Comparison of ENCODE assay signal across 25 mouse cellular contexts in genomic region chr2:119727762-119728416, GRCm38 (mm10). TPM values are rescaled to one million over a fixed set of nuclear protein-coding genes. Genes with fewer than 3 reads are reported as not detected.
A peak's percentile ranks its signal among the peaks of the same experiment; 100 is the strongest.
DNase-seq lines count a peak whose midpoint lies in the region; ATAC-seq and TF ChIP-seq lines count a peak whose summit lies in the region.
"Had no signal": no experiment of that assay in that cellular context is flagged by ENCODE, and none has a peak within 500 bp of the region (broad histone marks: within the 10 kb centered on the region; RNA-seq: fewer than 3 reads in every experiment).

No protein-coding gene starts in this region.

- H3K9me3 ChIP-seq in liver, embryonic 11.5 days (ENCODE audit: control insufficient read depth, low read length), result no peaks in the 10 kb centered on the region
- H3K9me3 ChIP-seq in liver, embryonic 14.5 days (ENCODE audit: control insufficient read depth, low read length), result no peaks in the 10 kb centered on the region
- no peaks in the 10 kb centered on the region for H3K9me3 ChIP-seq in liver, postnatal 0 days (ENCODE audit: low read length)
- no peaks in the 10 kb centered on the region for H3K9me3 ChIP-seq in intestine, postnatal 0 days (ENCODE audit: control insufficient read depth)
- no peaks in the 10 kb centered on the region for H3K9me3 ChIP-seq in hindbrain, embryonic 16.5 days (ENCODE audit: control insufficient read depth, low read length)
- no peaks in the 10 kb centered on the region for H3K9me3 ChIP-seq in hindbrain, embryonic 13.5 days
- H3K9me3 ChIP-seq: forebrain, embryonic 10.5 days; forebrain, embryonic 13.5 days; heart, embryonic 13.5 days; hindbrain, embryonic 15.5 days had no signal

- H3K27me3 ChIP-seq in liver, embryonic 11.5 days (replicated peaks; ENCODE audit: control insufficient read depth, insufficient read depth, low read length), result no peaks in the 10 kb centered on the region
- no peaks in the 10 kb centered on the region for H3K27me3 ChIP-seq in liver, embryonic 14.5 days (ENCODE audit: control insufficient read depth, insufficient read depth, low read length)
- no peaks in the 10 kb centered on the region for H3K27me3 ChIP-seq in liver, postnatal 0 days (ENCODE audit: insufficient read depth, low read length)
- H3K27me3 ChIP-seq in intestine, postnatal 0 days (replicated peaks; ENCODE audit: control insufficient read depth, insufficient read depth, low read length), result no peaks in the 10 kb centered on the region
- H3K27me3 ChIP-seq in hindbrain, embryonic 16.5 days (replicated peaks; ENCODE audit: control insufficient read depth, insufficient read depth, low read length), result no peaks in the 10 kb centered on the region
- H3K27me3 ChIP-seq in hindbrain, embryonic 13.5 days, result no peaks in the 10 kb centered on the region
- H3K27me3 ChIP-seq: forebrain, embryonic 13.5 days; heart, embryonic 13.5 days; hindbrain, embryonic 15.5 days had no signal

- peak; percentile 75 for TF ChIP-seq EP300 in liver, embryonic 14.5 days (IDR thresholded peaks at IDR 0.05; ENCODE audit: low read depth)
- TF ChIP-seq EP300 in liver, postnatal 0 days (IDR thresholded peaks at IDR 0.05; ENCODE audit: low read depth), result peak; percentile 85

- no peak overlapping the region for H3K9ac ChIP-seq in liver, embryonic 11.5 days (ENCODE audit: low read depth, low read length)
- no peak overlapping the region for H3K9ac ChIP-seq in liver, embryonic 14.5 days (replicated peaks)
- no peak overlapping the region for H3K9ac ChIP-seq in liver, postnatal 0 days (replicated peaks)
- H3K9ac ChIP-seq in intestine, postnatal 0 days (ENCODE audit: low read depth, low read length), result no peak overlapping the region
- H3K9ac ChIP-seq in hindbrain, embryonic 16.5 days (ENCODE audit: low read depth, low read length), result no peak overlapping the region
- no peak overlapping the region for H3K9ac ChIP-seq in hindbrain, embryonic 13.5 days
- H3K9ac ChIP-seq: forebrain, embryonic 13.5 days; forebrain, postnatal 0 days; heart, embryonic 13.5 days; hindbrain, embryonic 15.5 days had no signal

- no peak for TF ChIP-seq CTCF in liver, embryonic 14.5 days (IDR thresholded peaks at IDR 0.05; ENCODE audit: low read depth)
- TF ChIP-seq CTCF in liver, postnatal 0 days (IDR thresholded peaks at IDR 0.05; ENCODE audit: low read depth), result no peak
- TF ChIP-seq CTCF in intestine, postnatal 0 days (IDR thresholded peaks at IDR 0.05; ENCODE audit: low read depth), result no peak

- no peak overlapping the region for H3K4me3 ChIP-seq in liver, embryonic 11.5 days (ENCODE audit: low read depth, low read length)
- no peak overlapping the region for H3K4me3 ChIP-seq in liver, embryonic 14.5 days (ENCODE audit: insufficient read depth in 1 of 2, low read depth in 2 of 2, low read length in 2 of 2)
- no peak overlapping the region for H3K4me3 ChIP-seq in liver, postnatal 0 days (ENCODE audit: low read depth, low read length)
- H3K4me3 ChIP-seq in intestine, postnatal 0 days (ENCODE audit: low read depth, low read length), result no peak overlapping the region
- H3K4me3 ChIP-seq in hindbrain, embryonic 16.5 days (ENCODE audit: low read length), result no peak overlapping the region
- no peak overlapping the region for H3K4me3 ChIP-seq in hindbrain, embryonic 13.5 days
- H3K4me3 ChIP-seq: forebrain, embryonic 10.5 days; forebrain, embryonic 13.5 days; gastrocnemius, adult 2 months; heart, embryonic 13.5 days; hindbrain, embryonic 15.5 days had no signal

- peak; percentile 62 for DNase-seq in c-Kit-positive CD71-positive TER-119-positive erythroid progenitor cells, embryonic 14.5 days (ENCODE audit: low spot score)
- no peak for DNase-seq in liver, embryonic 11.5 days (ENCODE audit: low spot score)
- peak; percentile 64 to 66 (median 65) for DNase-seq in liver, embryonic 14.5 days (ENCODE audit: low read depth in 3 of 3, low spot score in 3 of 3)
- DNase-seq in liver, postnatal 0 days, result no peak
- DNase-seq: adrenal gland, adult 2 months; adrenal gland, postnatal 14 days; cerebellum, adult 18-20 months; cerebellum, adult 9-10 months; cerebellum, postnatal 14 days; forebrain, postnatal 0 days; gastrocnemius, adult 2 months; gastrocnemius, postnatal 36 days; heart, postnatal 14 days; heart, postnatal 4 days had no signal

- no peak overlapping the region for H3K27ac ChIP-seq in liver, embryonic 11.5 days (ENCODE audit: low read depth, low read length)
- H3K27ac ChIP-seq in liver, embryonic 14.5 days, result peak overlapping the region; percentile 44
- H3K27ac ChIP-seq in liver, postnatal 0 days (ENCODE audit: low read depth), result 0 out of 2 replicates have a peak overlapping the region, but pooled peaks have one; percentile 7
- no peak overlapping the region for H3K27ac ChIP-seq in intestine, postnatal 0 days (ENCODE audit: low read depth, low read length)
- no peak overlapping the region for H3K27ac ChIP-seq in hindbrain, embryonic 16.5 days (ENCODE audit: low read depth, low read length)
- H3K27ac ChIP-seq in hindbrain, embryonic 13.5 days, result no peak overlapping the region
- H3K27ac ChIP-seq: forebrain, embryonic 10.5 days; forebrain, embryonic 13.5 days; gastrocnemius, adult 2 months; heart, embryonic 13.5 days; hindbrain, embryonic 15.5 days had no signal

- ATAC-seq in liver, embryonic 11.5 days (replicated peaks; ENCODE audit: low FRiP score), result peak; percentile 74
- ATAC-seq in liver, embryonic 14.5 days (ENCODE audit: insufficient read depth), result peak; percentile 91
- ATAC-seq in liver, postnatal 0 days, result peak; percentile 85
- no peak for ATAC-seq in intestine, postnatal 0 days
- ATAC-seq in hindbrain, embryonic 16.5 days, result no peak
- no peak for ATAC-seq in hindbrain, embryonic 13.5 days (ENCODE audit: low FRiP score)
- no peak for ATAC-seq in inflammation-experienced regulatory T-cells, adult 6 months
- ATAC-seq: CD4-positive, CD25-positive, alpha-beta regulatory T cell, adult 4 months; forebrain, embryonic 13.5 days; forebrain, postnatal 0 days had no signal

- 71% methylated on average over 3 of the region's 3 CpGs for WGBS in liver, embryonic 11.5 days
- WGBS in liver, embryonic 14.5 days (ENCODE audit: insufficient replicate concordance), result 37% methylated on average over 3 of the region's 3 CpGs
- 69% methylated on average over 3 of the region's 3 CpGs for WGBS in liver, postnatal 0 days (ENCODE audit: insufficient replicate concordance)
- 94% methylated on average over 3 of the region's 3 CpGs for WGBS in intestine, postnatal 0 days
- 94% methylated on average over 3 of the region's 3 CpGs for WGBS in hindbrain, embryonic 16.5 days
- WGBS in hindbrain, embryonic 13.5 days, result 97% methylated on average over 3 of the region's 3 CpGs

- 0 out of 2 replicates have a peak, but pooled peaks cover 3% of the 10 kb centered on the region for H3K4me1 ChIP-seq in liver, embryonic 11.5 days (replicated peaks; ENCODE audit: control insufficient read depth, insufficient read depth, low read length)
- H3K4me1 ChIP-seq in liver, embryonic 14.5 days (replicated peaks; ENCODE audit: control insufficient read depth in 2 of 2, insufficient read depth in 2 of 2, low read length in 1 of 2), result peaks cover 16% of the 10 kb centered on the region in 2 experiments
- no peaks in the 10 kb centered on the region; the same call in 1 of the 2 replicates for H3K4me1 ChIP-seq in liver, postnatal 0 days (ENCODE audit: insufficient read depth)
- H3K4me1 ChIP-seq in intestine, postnatal 0 days (replicated peaks; ENCODE audit: control insufficient read depth, insufficient read depth, low read length), result no peaks in the 10 kb centered on the region
- H3K4me1 ChIP-seq in hindbrain, embryonic 16.5 days (ENCODE audit: control insufficient read depth, insufficient read depth, low read depth, low read length), result no peaks in the 10 kb centered on the region
- H3K4me1 ChIP-seq in hindbrain, embryonic 13.5 days (replicated peaks), result no peaks in the 10 kb centered on the region
- H3K4me1 ChIP-seq: forebrain, embryonic 10.5 days; forebrain, embryonic 13.5 days; hindbrain, embryonic 15.5 days had no signal

- H3K4me2 ChIP-seq in liver, embryonic 11.5 days, result no peak overlapping the region
- H3K4me2 ChIP-seq in liver, embryonic 14.5 days (ENCODE audit: low read depth), result peak overlapping the region; percentile 41
- H3K4me2 ChIP-seq in liver, postnatal 0 days (ENCODE audit: low read depth, low read length), result no peak overlapping the region
- H3K4me2 ChIP-seq in intestine, postnatal 0 days (replicated peaks; ENCODE audit: low read depth), result no peak overlapping the region
- no peak overlapping the region for H3K4me2 ChIP-seq in hindbrain, embryonic 16.5 days (ENCODE audit: low read length)
- no peak overlapping the region for H3K4me2 ChIP-seq in hindbrain, embryonic 13.5 days
- H3K4me2 ChIP-seq: forebrain, embryonic 13.5 days; heart, embryonic 13.5 days; hindbrain, embryonic 15.5 days had no signal

- H3K36me3 ChIP-seq in liver, embryonic 11.5 days (ENCODE audit: control insufficient read depth, insufficient read depth, low read length), result peaks cover 32% of the 10 kb centered on the region
- peaks cover 42% of the 10 kb centered on the region for H3K36me3 ChIP-seq in liver, embryonic 14.5 days (replicated peaks; ENCODE audit: control insufficient read depth, insufficient read depth, low read depth)
- peaks cover 75% of the 10 kb centered on the region for H3K36me3 ChIP-seq in liver, postnatal 0 days (replicated peaks; ENCODE audit: insufficient read depth, low read length)
- H3K36me3 ChIP-seq in intestine, postnatal 0 days (ENCODE audit: control insufficient read depth, insufficient read depth), result peaks cover 78% of the 10 kb centered on the region
- peaks cover 56% of the 10 kb centered on the region for H3K36me3 ChIP-seq in hindbrain, embryonic 16.5 days (ENCODE audit: control insufficient read depth, insufficient read depth, low read length)
- H3K36me3 ChIP-seq in hindbrain, embryonic 13.5 days, result peaks cover 93% of the 10 kb centered on the region

RNA-seq across cellular contexts. Expression of gene Itpka, which starts 14.2 kb away (rescaled TPM):
- polyA plus RNA-seq in liver, embryonic 11.5 days (2014; fragmentation: Nextera tagmentation; extraction: Ambion mirVana), result 3.9 and 4.0 TPM in 2 replicates
- 2.0 and 2.1 TPM in 2 replicates for polyA plus RNA-seq in liver, embryonic 14.5 days (2012; rRNA removed)
- 2.3 and 2.4 TPM in 2 replicates for polyA plus RNA-seq in liver, embryonic 14.5 days (2014; fragmentation: Nextera tagmentation; extraction: Ambion mirVana)
- 2.7 and 3.6 TPM in 2 replicates for polyA plus RNA-seq in liver, postnatal 0 days (2015; fragmentation: Nextera tagmentation; extraction: Ambion mirVana)
- polyA plus RNA-seq in intestine, postnatal 0 days (2015; fragmentation: Nextera tagmentation; extraction: Ambion mirVana), result 5.3 and 6.2 TPM in 2 replicates
- polyA plus RNA-seq in hindbrain, embryonic 16.5 days (2015; fragmentation: Nextera tagmentation; extraction: Ambion mirVana), result 0.14 and 0.54 TPM in 2 replicates
- 0.17 and 0.21 TPM in 2 replicates for polyA plus RNA-seq in hindbrain, embryonic 13.5 days (2015; fragmentation: Nextera tagmentation; extraction: Ambion mirVana)
- under 1 TPM in 2 of 3 experiments, not detected in 1; 0.32 to 0.39 TPM for polyA plus RNA-seq in inflammation-experienced regulatory T-cells, adult 6 months (2017; shearing (Covaris generic))

RNA-seq across cellular contexts. Expression of gene Ltk, which starts 32.3 kb away (rescaled TPM):
- 0.19 and 0.43 TPM in 2 replicates for polyA plus RNA-seq in liver, embryonic 11.5 days (2014; fragmentation: Nextera tagmentation; extraction: Ambion mirVana)
- 0.08 and 0.12 TPM in 2 replicates for polyA plus RNA-seq in liver, embryonic 14.5 days (2012; rRNA removed)
- 0.05 and 0.06 TPM in 2 replicates for polyA plus RNA-seq in liver, embryonic 14.5 days (2014; fragmentation: Nextera tagmentation; extraction: Ambion mirVana)
- polyA plus RNA-seq in liver, postnatal 0 days (2015; fragmentation: Nextera tagmentation; extraction: Ambion mirVana), result 0.13 and 0.16 TPM in 2 replicates
- 1.5 and 1.6 TPM in 2 replicates for polyA plus RNA-seq in intestine, postnatal 0 days (2015; fragmentation: Nextera tagmentation; extraction: Ambion mirVana)
- polyA plus RNA-seq in hindbrain, embryonic 16.5 days (2015; fragmentation: Nextera tagmentation; extraction: Ambion mirVana), result 1.6 and 1.7 TPM in 2 replicates
- polyA plus RNA-seq in hindbrain, embryonic 13.5 days (2015; fragmentation: Nextera tagmentation; extraction: Ambion mirVana), result 0.91 and 1.4 TPM in 2 replicates
- polyA plus RNA-seq in inflammation-experienced regulatory T-cells, adult 6 months (2017; shearing (Covaris generic)), result under 1 TPM in 1 of 3 experiments, not detected in 2; 0.15 TPM
- polyA plus RNA-seq: CD4-positive, CD25-positive, alpha-beta regulatory T cell, adult 4 months; embryonic facial prominence, embryonic 11.5 days; heart, embryonic 16.5 days had no signal

RNA-seq across cellular contexts. Expression of gene Rtf1, which starts 53.0 kb away (rescaled TPM):
- 21.5 and 25.3 TPM in 2 replicates for polyA plus RNA-seq in liver, embryonic 11.5 days (2014; fragmentation: Nextera tagmentation; extraction: Ambion mirVana)
- polyA plus RNA-seq in liver, embryonic 14.5 days (2012; rRNA removed), result 6.1 and 7.9 TPM in 2 replicates
- 6.6 and 9.0 TPM in 2 replicates for polyA plus RNA-seq in liver, embryonic 14.5 days (2014; fragmentation: Nextera tagmentation; extraction: Ambion mirVana)
- 17.0 and 19.3 TPM in 2 replicates for polyA plus RNA-seq in liver, postnatal 0 days (2015; fragmentation: Nextera tagmentation; extraction: Ambion mirVana)
- 29.4 and 32.1 TPM in 2 replicates for polyA plus RNA-seq in intestine, postnatal 0 days (2015; fragmentation: Nextera tagmentation; extraction: Ambion mirVana)
- polyA plus RNA-seq in hindbrain, embryonic 16.5 days (2015; fragmentation: Nextera tagmentation; extraction: Ambion mirVana), result 44.7 and 45.1 TPM in 2 replicates
- 71.2 and 74.3 TPM in 2 replicates for polyA plus RNA-seq in hindbrain, embryonic 13.5 days (2015; fragmentation: Nextera tagmentation; extraction: Ambion mirVana)
- polyA plus RNA-seq in inflammation-experienced regulatory T-cells, adult 6 months (2017; shearing (Covaris generic)), result 10 to 100 TPM; 25.1 to 51.6 (median 44.1) TPM

RNA-seq across cellular contexts. Expression of gene Rpap1, which starts 59.4 kb away (rescaled TPM):
- polyA plus RNA-seq in liver, embryonic 11.5 days (2014; fragmentation: Nextera tagmentation; extraction: Ambion mirVana), result 29.1 and 30.0 TPM in 2 replicates
- 6.1 and 6.6 TPM in 2 replicates for polyA plus RNA-seq in liver, embryonic 14.5 days (2012; rRNA removed)
- polyA plus RNA-seq in liver, embryonic 14.5 days (2014; fragmentation: Nextera tagmentation; extraction: Ambion mirVana), result 6.0 and 6.7 TPM in 2 replicates
- polyA plus RNA-seq in liver, postnatal 0 days (2015; fragmentation: Nextera tagmentation; extraction: Ambion mirVana), result 3.7 and 3.9 TPM in 2 replicates
- polyA plus RNA-seq in intestine, postnatal 0 days (2015; fragmentation: Nextera tagmentation; extraction: Ambion mirVana), result 8.2 and 10.7 TPM in 2 replicates
- polyA plus RNA-seq in hindbrain, embryonic 16.5 days (2015; fragmentation: Nextera tagmentation; extraction: Ambion mirVana), result 16.5 and 19.4 TPM in 2 replicates
- polyA plus RNA-seq in hindbrain, embryonic 13.5 days (2015; fragmentation: Nextera tagmentation; extraction: Ambion mirVana), result 22.2 and 22.6 TPM in 2 replicates
- polyA plus RNA-seq in inflammation-experienced regulatory T-cells, adult 6 months (2017; shearing (Covaris generic)), result 10 to 100 TPM; 13.7 to 20.3 (median 14.9) TPM

Comparison
In these comparisons a context has a peak if more than half of its experiments do, and no peak if none do; other contexts are left out.
1. DNase-seq: peak in c-Kit-positive CD71-positive TER-119-positive erythroid progenitor cells, embryonic 14.5 days (single experiment) and liver, embryonic 14.5 days (3 of 3); none in liver, embryonic 11.5 days (single experiment) and liver, postnatal 0 days (single experiment).
2. H3K27ac ChIP-seq: peak in liver, embryonic 14.5 days (single experiment) and liver, postnatal 0 days (single experiment); none in liver, embryonic 11.5 days (single experiment), intestine, postnatal 0 days (single experiment), hindbrain, embryonic 16.5 days (single experiment) and hindbrain, embryonic 13.5 days (single experiment).
3. ATAC-seq: peak in liver, embryonic 11.5 days (single experiment), liver, embryonic 14.5 days (single experiment) and liver, postnatal 0 days (single experiment); none in intestine, postnatal 0 days (single experiment), hindbrain, embryonic 16.5 days (single experiment), hindbrain, embryonic 13.5 days (single experiment) and inflammation-experienced regulatory T-cells, adult 6 months (single experiment).